Mouse (Mus musculus) liver, adult 2 months (tissue): Measurements from ENCODE around the gene Pdcd4. TPM values are rescaled to one million over a fixed set of nuclear protein-coding genes. Genes with fewer than 3 reads are reported as not detected.
"Not testable (repeated sequence)": the region's sequence is repeated elsewhere in the genome, so short reads cannot be mapped to it uniquely, and the experiment has no call there.

Experiments used
- DNase-seq: peaks from one replicate; pipeline ENCODE4 v3.0.0-alpha.2; 2011; ENCODE audit warnings: low read depth, low spot score; ENCODE audit errors: extremely low read depth
- H3K27ac ChIP-seq: fragments of 200-500 bp; replicated peaks from 2 replicates; pipeline ENCODE4 v1.5.1; 2012; ENCODE audit warnings: low read depth, mild to moderate bottlenecking, control low read depth, inconsistent platforms, low read length; ENCODE audit not compliant: insufficient read depth
- H3K27me3 ChIP-seq: fragments of 200-500 bp; 2 replicates; pipeline ENCODE4 v1.6.1; 2012; ENCODE audit warnings: mild to moderate bottlenecking, moderate library complexity, low read length, inconsistent platforms; ENCODE audit not compliant: control insufficient read depth, insufficient read depth
- H3K36me3 ChIP-seq: fragments of 200-500 bp; 2 replicates; pipeline ENCODE4 v1.6.1; 2012; ENCODE audit warnings: low read length, inconsistent platforms; ENCODE audit not compliant: control insufficient read depth, insufficient read depth
- H3K4me1 ChIP-seq: fragments of 200-500 bp; 2 replicates; pipeline ENCODE4 v1.6.1; 2011; ENCODE audit warnings: low read length; ENCODE audit not compliant: control insufficient read depth, insufficient read depth
- H3K4me3 ChIP-seq: fragments of 200-500 bp; 2 replicates; pipeline ENCODE4 v1.5.1; 2011; ENCODE audit warnings: low read depth, mild to moderate bottlenecking, control low read depth, low read length, moderate library complexity; ENCODE audit not compliant: insufficient read depth
- H3K79me2 ChIP-seq: fragments of 200-500 bp; 2 replicates; pipeline ENCODE4 v1.6.1; 2012; ENCODE audit warnings: inconsistent platforms, mild to moderate bottlenecking, low read length, moderate library complexity; ENCODE audit not compliant: control insufficient read depth, insufficient read depth
- H3K9ac ChIP-seq: fragments of 200-500 bp; 2 replicates; pipeline ENCODE4 v1.6.1; 2012; ENCODE audit warnings: low read depth, mild to moderate bottlenecking, control low read depth, inconsistent platforms, low read length
- CTCF ChIP-seq: fragments of 200-500 bp; IDR thresholded peaks from 2 replicates; pipeline ENCODE4 v1.5.1; 2011; ENCODE audit warnings: low read depth, low read length, control low read depth
- POLR2A ChIP-seq: fragments of 200-500 bp; IDR thresholded peaks from 2 replicates; pipeline ENCODE4 v1.6.1; 2011; ENCODE audit warnings: low read length, control low read depth; ENCODE audit not compliant: insufficient read depth; ENCODE audit errors: extremely low read depth
- WGBS: fragments of 180-500 bp; shearing (Covaris S2); methylation state at CpG from one replicate; pipeline ENCODE4 v1.1.7; 2018; 5-methylcytosine and 5-hydroxymethylcytosine counted together
- polyA plus RNA-seq: library from polyadenylated mRNA; depleted of rRNA; stranded (reverse); fragments of >200 nt; gene quantifications from 2 replicates; pipeline ENCODE4 v1.2.3, GENCODE M21; 2012
- total RNA-seq: library from RNA; depleted of rRNA; stranded (reverse); fragments of >200 nt; gene quantifications from 2 replicates; pipeline ENCODE4 v1.2.3, GENCODE M21; 2014

Pdcd4 gene
- total and polyA plus RNA-seq, 2 experiments = 17.8 to 92.5 TPM

DNA sequence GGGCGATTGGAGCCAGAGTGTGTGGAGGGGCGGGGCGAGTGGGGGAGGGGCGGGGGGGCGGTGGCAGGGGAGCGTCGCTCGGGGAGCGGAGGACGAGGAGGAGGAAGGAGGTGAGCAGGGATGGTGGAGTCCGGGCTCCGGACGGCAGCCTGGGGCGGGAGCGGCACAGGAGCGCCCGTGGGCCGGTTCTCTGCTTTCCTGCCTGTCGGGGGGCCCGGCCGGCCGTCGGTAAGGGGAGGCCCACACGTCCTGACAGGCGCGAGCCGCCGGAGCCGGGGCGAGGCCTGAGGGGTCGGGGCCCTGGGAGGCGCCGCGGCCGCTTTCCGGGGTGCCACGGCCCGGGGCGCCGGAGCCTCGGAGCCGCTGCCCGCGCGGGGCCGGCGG, 52.7 kb downstream of the Pdcd4 start:
- Histone ChIP-seq H3K9ac (peak overlapping the region; percentile 86), H3K4me3 (peak overlapping the region; percentile 85), H3K79me2 (peaks cover 10% of the 10 kb centered on the region; the same call in 1 of the 2 replicates), H3K27me3 (no peaks in the 10 kb centered on the region), H3K4me1 (peaks cover 5% of the 10 kb centered on the region), H3K27ac (peak overlapping the region; percentile 62), H3K36me3 (no peaks in the 10 kb centered on the region)
- no peak for DNase-seq
- 3% methylated on average over 43 of the region's 47 CpGs for WGBS
- TF ChIP-seq POLR2A (peak; percentile 84), CTCF (no peak)

DNA sequence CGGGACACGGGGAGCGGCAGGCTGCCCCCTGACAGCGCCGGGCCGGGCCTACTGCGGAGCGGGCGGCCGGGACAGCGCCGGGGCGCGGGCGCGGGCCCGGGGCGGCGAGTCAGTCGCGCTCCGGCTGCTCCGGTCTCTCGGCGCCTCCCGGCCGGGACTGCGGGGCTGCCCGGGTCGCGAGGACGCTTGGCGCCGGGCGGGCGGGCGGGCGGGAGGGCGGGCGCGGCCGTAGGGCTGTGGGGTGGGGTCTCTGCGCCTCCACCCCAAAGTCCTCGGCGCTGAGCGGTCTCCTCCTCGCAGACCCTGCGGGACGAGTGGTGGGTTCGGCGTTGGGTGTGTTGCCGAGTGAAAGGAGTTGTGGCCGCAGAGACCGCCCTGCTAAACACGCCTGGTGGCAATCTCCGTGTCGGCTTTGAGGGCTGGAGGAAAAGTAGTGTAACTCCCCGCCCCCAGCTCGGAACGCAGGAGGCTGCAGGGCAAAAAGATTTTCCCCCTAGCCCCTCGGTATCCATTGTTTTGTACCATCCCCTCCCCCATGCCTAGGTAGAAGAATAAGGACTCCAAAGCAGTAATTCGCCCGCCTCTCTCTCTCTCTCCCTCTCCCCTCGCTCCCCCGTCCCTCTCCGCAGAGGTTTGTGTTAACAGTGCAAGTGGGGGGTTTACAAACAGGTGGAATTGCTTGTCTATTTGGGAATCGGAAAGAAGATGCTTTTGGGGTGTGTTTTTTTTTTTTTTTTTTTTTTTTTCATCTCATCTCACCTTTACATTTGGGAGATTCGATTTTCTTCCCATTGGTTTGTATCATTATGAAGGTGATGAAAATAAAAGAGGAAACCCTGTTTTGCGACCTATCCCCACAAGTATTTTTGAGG, 53.4 kb downstream of the Pdcd4 start:
- H3K79me2 ChIP-seq = peaks cover 13% of the 10 kb centered on the region; the same call in 1 of the 2 replicates
- H3K4me1 ChIP-seq = peaks cover 5% of the 10 kb centered on the region
- no peaks in the 10 kb centered on the region for H3K27me3 ChIP-seq
- H3K27ac ChIP-seq = peak overlapping the region; percentile 62; the same call in 1 of the 2 replicates
- peak overlapping the region; percentile 86 for H3K9ac ChIP-seq
- no peaks in the 10 kb centered on the region for H3K36me3 ChIP-seq
- no peak for DNase-seq
- TF ChIP-seq CTCF (no peak), POLR2A (no peak)
- 4% methylated on average over 60 of the region's 69 CpGs for WGBS
- H3K4me3 ChIP-seq = peak overlapping the region; percentile 85

DNA sequence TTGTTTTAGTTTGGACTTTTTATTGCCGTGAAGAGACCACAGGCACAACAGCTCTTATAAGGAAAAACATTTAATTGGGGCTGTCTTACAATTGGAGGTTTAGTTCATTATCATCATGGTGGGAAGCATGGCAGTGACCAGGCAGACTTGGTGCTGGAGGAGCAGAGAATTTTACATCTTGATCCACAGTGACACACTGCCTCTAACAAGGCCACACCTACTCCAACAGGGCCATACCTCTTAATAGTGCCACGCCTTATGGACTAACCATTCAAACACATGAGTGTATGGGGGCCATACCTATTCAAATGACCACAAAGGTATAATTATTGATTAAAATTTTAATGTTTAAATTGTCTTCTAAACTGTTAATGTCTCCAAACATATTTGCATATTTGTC, 65.5 kb downstream of the Pdcd4 start:
- peaks cover 15% of the 10 kb centered on the region; the same call in 1 of the 2 replicates for H3K79me2 ChIP-seq
- H3K27ac ChIP-seq = no peak overlapping the region
- 98% methylated on average over 2 of the region's 2 CpGs for WGBS
- no peak for DNase-seq
- H3K4me1 ChIP-seq = no peaks in the 10 kb centered on the region
- TF ChIP-seq CTCF (no peak), POLR2A (no peak)
- H3K36me3 ChIP-seq = no peaks in the 10 kb centered on the region
- H3K9ac ChIP-seq = no peak overlapping the region
- no peak overlapping the region for H3K4me3 ChIP-seq
- no peaks in the 10 kb centered on the region for H3K27me3 ChIP-seq

DNA sequence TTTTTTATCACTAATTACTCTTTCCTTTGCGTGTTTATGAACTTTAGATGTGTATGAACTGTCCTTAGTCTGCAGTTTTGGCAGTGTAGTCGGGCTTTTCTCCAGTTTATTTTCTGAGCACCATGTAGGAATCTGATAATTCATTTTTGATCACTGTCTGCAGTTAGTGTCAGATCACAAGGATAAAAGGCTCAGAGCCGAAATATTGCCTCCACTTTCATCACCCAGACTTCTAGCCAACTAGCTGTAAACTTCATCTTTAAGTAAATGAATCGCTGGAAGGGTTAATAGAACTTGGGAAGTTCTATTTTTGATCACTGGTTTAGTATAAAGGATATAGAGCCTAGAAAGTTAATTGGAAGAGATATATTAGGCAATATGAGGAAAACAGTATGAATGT, 70.5 kb downstream of the Pdcd4 start:
- Histone ChIP-seq H3K4me1 (no peaks in the 10 kb centered on the region), H3K36me3 (no peaks in the 10 kb centered on the region), H3K27ac (no peak overlapping the region), H3K79me2 (peaks cover 11% of the 10 kb centered on the region; the same call in 1 of the 2 replicates), H3K9ac (no peak overlapping the region), H3K4me3 (no peak overlapping the region), H3K27me3 (no peaks in the 10 kb centered on the region)
- 92% methylated on average over 4 of the region's 4 CpGs for WGBS
- DNase-seq = no peak
- no peak for TF ChIP-seq POLR2A
- TF ChIP-seq CTCF = no peak

DNA sequence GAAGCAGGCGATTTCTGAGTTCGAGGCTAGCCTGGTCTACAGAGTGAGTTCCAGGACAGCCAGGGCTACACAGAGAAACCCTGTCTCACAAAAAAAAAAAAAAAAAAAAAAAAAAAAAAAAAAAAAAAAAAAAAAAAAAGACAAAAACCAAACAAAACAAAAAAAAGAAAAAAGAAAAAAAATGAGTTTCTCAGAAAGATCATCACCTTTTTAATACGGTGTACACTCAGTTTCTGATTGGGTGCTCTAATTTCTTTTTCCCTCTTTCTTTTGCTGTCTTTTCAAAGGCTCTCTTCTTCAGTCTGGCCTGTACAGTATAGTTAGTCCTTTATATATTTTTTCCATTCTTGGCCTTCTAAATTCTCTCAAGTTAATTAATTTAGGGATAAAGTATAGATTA, 72.3 kb downstream of the Pdcd4 start:
- not testable (repeated sequence) for H3K9ac ChIP-seq, H3K36me3 ChIP-seq, H3K4me1 ChIP-seq, H3K27me3 ChIP-seq, H3K27ac ChIP-seq, DNase-seq, H3K4me3 ChIP-seq
- 96% methylated on average over 3 of the region's 3 CpGs for WGBS
- peaks cover 12% of the 10 kb centered on the region; the same call in 1 of the 2 replicates for H3K79me2 ChIP-seq
